Mouse (Mus musculus) heart, embryonic 11.5 days (tissue): ENCODE measurements around the gene Kctd19. TPM values are rescaled to one million over a fixed set of nuclear protein-coding genes. Genes with fewer than 3 reads are reported as not detected.

ENCODE experiments used
- ATAC-seq: fragments of 200-750 bp; cut with Nextera tagmentation; replicated peaks from 2 replicates; pipeline ENCODE4 v1.8.0; 2017; ENCODE audit warnings: moderate library complexity; ENCODE audit not compliant: insufficient number of reproducible peaks, low FRiP score, low TSS enrichment
- H3K27ac ChIP-seq: fragments of 300-500 bp; sonication (generic); 2 replicates; pipeline ENCODE4 v1.5.1; 2014; ENCODE audit warnings: mild to moderate bottlenecking, low read depth, low read length
- H3K27me3 ChIP-seq: fragments of 300-500 bp; sonication (generic); 2 replicates; pipeline ENCODE4 v1.6.1; 2014; ENCODE audit warnings: mild to moderate bottlenecking, low read length, mixed read lengths; ENCODE audit not compliant: control insufficient read depth, insufficient read depth
- H3K36me3 ChIP-seq: fragments of 300-500 bp; sonication (generic); 2 replicates; pipeline ENCODE4 v1.6.1; 2014; ENCODE audit warnings: mild to moderate bottlenecking, low read length, moderate library complexity, mixed read lengths; ENCODE audit not compliant: control insufficient read depth, insufficient read depth
- H3K4me1 ChIP-seq: fragments of 300-500 bp; sonication (generic); 2 replicates; pipeline ENCODE4 v1.6.1; 2014; ENCODE audit warnings: low read length; ENCODE audit not compliant: control insufficient read depth, insufficient read depth
- H3K4me2 ChIP-seq: fragments of 300-500 bp; sonication (generic); 2 replicates; pipeline ENCODE4 v1.6.1; 2014; ENCODE audit warnings: mild to moderate bottlenecking, moderate library complexity
- H3K4me3 ChIP-seq: fragments of 300-500 bp; sonication (generic); 2 replicates; pipeline ENCODE4 v1.5.1; 2014; ENCODE audit warnings: low read depth, low read length
- H3K9ac ChIP-seq: fragments of 300-500 bp; sonication (generic); 2 replicates; pipeline ENCODE4 v1.6.1; 2014; ENCODE audit warnings: mild to moderate bottlenecking, low read depth, low read length, moderate library complexity
- H3K9me3 ChIP-seq: fragments of 300-500 bp; sonication (generic); replicated peaks from 2 replicates; pipeline ENCODE4 v1.6.1; 2016; ENCODE audit warnings: low read length; ENCODE audit not compliant: control insufficient read depth
- WGBS: fragments of 180-500 bp; shearing (Covaris S2); extraction: QIAGEN DNeasy Blood & Tissue Kit; methylation state at CpG from one replicate; pipeline ENCODE4 v1.1.7; 2014; ENCODE audit not compliant: insufficient replicate concordance; 5-methylcytosine and 5-hydroxymethylcytosine counted together
- polyA plus RNA-seq: library from polyadenylated mRNA; unstranded; fragments of >200 nt; fragmentation: Nextera tagmentation; extraction: Ambion mirVana; gene quantifications from 2 replicates; pipeline ENCODE4 v1.2.1, GENCODE M21; 2014

The Kctd19 gene
- polyA plus RNA-seq, 1 experiment from 2014 or later: not detected

DNA sequence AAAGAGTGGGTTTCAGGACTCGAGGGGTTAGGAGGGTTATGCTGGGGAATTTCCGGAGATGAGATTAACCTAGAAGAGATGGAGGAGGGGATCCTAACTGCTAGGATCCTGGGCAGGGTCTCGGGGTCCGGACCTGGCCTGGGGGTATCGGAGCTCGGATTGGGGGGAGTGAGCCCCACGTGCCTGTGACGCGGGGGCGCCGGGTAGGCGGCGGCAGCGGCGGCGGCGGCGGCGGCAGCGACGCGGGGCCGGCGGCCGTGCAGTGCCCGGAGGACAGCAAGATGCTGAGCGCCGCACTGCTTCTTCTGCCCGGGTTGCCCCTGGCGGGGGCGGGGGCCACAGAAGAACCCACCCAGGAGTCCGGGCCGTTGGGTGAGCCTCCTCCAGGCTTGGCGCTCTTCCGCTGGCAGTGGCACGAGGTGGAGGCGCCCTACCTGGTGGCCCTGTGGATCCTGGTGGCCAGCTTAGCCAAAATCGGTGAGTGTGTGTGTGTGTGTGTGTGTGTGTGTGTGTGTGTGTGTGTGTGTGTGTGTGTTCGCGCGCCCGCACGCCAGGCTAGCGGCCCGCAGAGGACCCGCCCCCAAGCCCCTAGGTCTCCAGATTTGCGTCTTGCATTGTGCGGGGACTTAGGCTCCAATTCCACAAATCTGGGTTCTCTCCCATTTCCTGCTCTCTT is 64.1 kb downstream of the Kctd19 start:
- Histone ChIP-seq H3K27me3 (no peaks in the 10 kb centered on the region), H3K9ac (peak overlapping the region; percentile 72), H3K27ac (no peak overlapping the region), H3K4me3 (peak overlapping the region; percentile 78), H3K36me3 (no peaks in the 10 kb centered on the region), H3K4me1 (peaks cover 33% of the 10 kb centered on the region), H3K4me2 (peak overlapping the region; percentile 98), H3K9me3 (no peaks in the 10 kb centered on the region)
- no peak for ATAC-seq
- WGBS: under 1% methylated on average over 42 of the region's 48 CpGs

DNA sequence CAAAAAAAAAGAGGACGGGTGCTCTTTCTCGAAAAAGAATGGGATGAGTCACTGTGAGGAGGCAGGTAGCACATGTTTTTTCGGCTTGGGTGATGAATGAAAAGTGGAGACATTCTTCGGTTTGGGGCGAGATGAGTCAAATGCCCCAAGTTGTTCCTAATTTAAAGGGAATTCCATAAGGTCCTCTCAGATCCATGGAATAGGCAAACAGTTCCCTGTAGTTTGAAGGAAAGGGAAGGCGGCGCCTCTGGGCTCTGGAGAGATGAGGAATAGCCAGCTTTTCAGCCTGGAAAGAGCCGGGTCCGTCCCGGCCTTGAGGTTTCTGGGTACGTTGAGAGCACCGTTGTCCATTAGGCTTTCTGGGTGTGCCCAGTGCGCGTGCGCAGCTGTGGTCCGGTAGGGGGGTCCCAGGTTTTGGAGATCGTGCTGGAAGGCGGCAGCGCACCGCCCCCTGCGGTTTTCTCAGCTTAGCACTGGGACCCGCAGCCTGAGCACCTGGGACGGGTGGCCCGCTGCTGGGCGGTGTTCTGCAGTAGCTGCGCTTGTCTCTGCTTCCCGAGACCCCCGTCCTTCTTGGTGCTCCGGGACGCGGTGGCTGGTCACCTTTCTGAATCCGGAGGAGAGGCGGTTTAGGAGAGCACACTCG is 64.7 kb downstream of the Kctd19 start, which contains the start of gene Slc9a5:
Slc9a5 (plus strand) TSS at position 394 of the 646 bp plus-strand sequence.
- Histone ChIP-seq H3K36me3 (no peaks in the 10 kb centered on the region), H3K4me3 (peak within 1 kb of the TSS; percentile 78), H3K9me3 (no peaks in the 10 kb centered on the region), H3K4me2 (peak within 1 kb of the TSS; percentile 98), H3K27me3 (no peaks in the 10 kb centered on the region), H3K27ac (peak within 1 kb of the TSS; percentile 91), H3K4me1 (peaks cover 35% of the 10 kb centered on the region), H3K9ac (peak within 1 kb of the TSS; percentile 82)
- ATAC-seq: no peak
- 1% methylated on average over 34 of the region's 34 CpGs for WGBS

DNA sequence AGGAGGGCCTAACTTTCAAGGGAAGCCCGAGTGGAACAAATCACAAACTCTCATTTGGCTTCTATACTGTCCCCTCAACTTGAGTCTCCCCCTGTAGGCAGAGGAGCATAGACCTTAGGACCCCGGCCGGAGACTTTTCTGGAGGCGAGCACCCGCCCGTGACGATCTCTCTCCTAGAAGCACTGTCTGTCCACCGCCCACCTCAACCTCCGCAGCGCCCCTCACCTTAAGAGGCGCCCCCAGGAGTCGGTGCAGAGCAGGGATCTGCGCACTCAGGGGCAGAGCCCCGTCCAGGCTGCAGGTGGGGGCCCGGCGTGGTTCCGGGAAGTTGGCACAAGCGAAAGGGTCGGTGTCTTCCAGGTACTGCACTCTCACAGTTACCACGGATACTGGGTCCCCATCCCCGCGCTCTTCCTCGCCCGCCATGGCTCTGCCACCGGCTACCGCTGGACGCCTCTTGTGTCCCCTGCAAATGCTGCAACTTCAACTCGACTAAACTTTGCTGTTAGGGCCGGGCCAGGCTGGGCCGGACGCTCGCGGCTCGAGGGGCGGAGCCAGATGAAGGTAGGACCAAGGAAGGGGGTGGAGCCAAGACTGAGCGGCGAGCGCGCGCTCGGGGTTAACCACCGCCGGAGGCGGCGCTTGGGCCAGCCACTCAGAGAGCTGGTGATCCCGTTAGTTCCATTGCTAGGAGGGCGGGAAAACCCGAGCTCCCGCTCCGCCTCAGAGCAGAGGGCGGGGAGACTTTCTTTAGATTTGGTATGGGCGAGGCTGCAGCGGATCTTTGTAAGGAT is 65.7 kb downstream of the Kctd19 start, which contains the start of gene Fhod1:
Fhod1 (minus strand) TSS at position 526 of the 794 bp plus-strand sequence.
- WGBS: under 1% methylated on average over 53 of the region's 53 CpGs
- Histone ChIP-seq H3K4me2 (peak within 1 kb of the TSS; percentile 98), H3K9ac (peak within 1 kb of the TSS; percentile 82), H3K36me3 (no peaks in the 10 kb centered on the region), H3K27me3 (no peaks in the 10 kb centered on the region), H3K4me3 (peak within 1 kb of the TSS; percentile 78), H3K9me3 (no peaks in the 10 kb centered on the region), H3K4me1 (peaks cover 37% of the 10 kb centered on the region), H3K27ac (peak within 1 kb of the TSS; percentile 91)
- ATAC-seq: peak; percentile 84

DNA sequence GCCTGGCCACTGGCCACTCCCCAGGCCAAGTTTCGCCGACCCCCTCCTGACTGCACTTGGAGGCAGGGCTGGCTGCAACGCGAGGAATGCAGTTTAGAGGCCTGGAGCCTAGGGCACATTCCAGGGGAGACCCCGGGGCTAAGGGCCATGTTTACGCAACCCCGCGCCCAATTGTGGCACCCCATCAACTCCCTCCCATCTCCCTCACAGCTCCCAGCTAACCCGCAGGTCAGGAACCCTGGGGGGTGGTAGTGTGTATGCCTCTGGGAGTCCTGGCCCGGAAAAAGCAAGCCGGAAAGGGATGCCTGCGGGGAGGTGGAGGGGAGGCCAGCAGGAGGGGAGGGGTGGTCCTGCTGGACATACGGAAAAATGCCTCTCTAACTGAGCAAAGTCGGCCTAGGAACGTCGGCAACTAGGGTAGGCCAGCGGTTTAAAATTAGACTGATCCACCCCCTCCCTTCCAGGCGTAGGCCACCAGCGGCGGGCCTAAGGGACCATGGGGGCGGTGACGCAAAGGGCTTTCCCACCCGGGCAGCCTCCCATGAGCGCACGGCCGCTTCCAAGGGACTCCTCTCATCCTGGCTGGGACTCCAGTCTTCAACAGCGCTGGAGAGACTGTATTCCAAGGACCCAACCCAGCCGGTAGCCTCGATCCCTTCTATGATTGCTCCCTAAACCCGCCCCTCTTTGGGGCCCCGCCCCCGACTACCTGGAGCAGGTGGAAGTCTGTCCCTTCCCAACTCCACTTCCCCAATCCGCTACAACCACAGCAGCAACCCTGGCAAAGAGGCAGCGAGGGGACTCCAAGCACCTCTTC is 66.5 kb downstream of the Kctd19 start:
- H3K9me3 ChIP-seq: no peaks in the 10 kb centered on the region
- peak; percentile 31; the same call in 1 of the 2 replicates for ATAC-seq
- peak overlapping the region; percentile 78 for H3K4me3 ChIP-seq
- peak overlapping the region; percentile 91 for H3K27ac ChIP-seq
- no peaks in the 10 kb centered on the region for H3K36me3 ChIP-seq
- H3K4me2 ChIP-seq: peak overlapping the region; percentile 98
- H3K4me1 ChIP-seq: peaks cover 37% of the 10 kb centered on the region
- no peaks in the 10 kb centered on the region for H3K27me3 ChIP-seq
- 1% methylated on average over 33 of the region's 34 CpGs for WGBS
- peak overlapping the region; percentile 82 for H3K9ac ChIP-seq

DNA sequence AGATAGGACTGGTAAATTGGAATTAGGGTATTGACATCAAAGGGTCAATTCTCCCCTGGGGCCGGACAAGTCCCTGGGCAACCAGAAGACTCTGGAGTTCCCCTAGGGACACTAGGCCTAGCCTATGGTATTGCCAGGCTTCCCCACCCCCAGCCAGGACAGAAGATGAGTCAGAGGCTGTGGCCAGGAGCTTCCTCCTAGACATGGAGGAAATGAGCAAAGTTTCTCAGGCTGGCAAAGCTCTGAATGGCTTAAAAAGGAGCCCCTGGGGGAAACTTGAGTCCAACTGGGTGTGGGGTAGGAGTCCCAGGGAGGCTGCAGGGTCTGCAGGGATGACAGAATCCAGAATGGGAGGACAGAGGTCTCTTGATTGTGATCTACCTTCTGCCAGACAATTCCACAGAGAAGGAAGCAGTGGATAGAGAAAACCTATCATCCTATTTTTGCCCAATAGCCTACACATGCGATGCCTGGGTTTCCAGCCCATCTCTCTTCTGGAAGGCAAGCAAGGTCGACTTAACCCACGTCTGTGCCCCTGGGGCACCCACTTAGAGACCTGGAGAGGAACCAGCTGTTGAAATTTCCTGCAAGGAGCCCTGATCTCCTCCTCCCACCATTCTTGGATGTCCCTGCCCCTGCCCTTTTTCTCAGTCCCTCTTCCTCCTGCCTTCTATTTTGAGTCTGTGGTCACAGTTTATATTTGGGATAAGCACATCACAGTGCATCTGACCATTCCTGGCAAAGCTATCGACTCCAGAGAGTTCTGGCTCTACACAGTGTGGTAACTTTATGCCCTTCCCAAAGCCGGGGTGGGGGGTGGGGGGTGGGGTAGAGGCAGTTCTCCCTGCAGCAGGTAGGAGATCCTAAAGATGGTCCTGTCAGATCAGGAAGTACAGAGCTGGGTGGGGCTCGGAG is 68.0 kb downstream of the Kctd19 start:
- Histone ChIP-seq H3K9ac (no peak overlapping the region), H3K4me3 (peak overlapping the region; percentile 78; the same call in 1 of the 2 replicates), H3K27me3 (no peaks in the 10 kb centered on the region), H3K27ac (no peak overlapping the region), H3K9me3 (no peaks in the 10 kb centered on the region), H3K4me2 (peak overlapping the region; percentile 98), H3K4me1 (peaks cover 47% of the 10 kb centered on the region), H3K36me3 (no peaks in the 10 kb centered on the region)
- WGBS: 35% methylated on average over 7 of the region's 7 CpGs
- no peak for ATAC-seq

DNA sequence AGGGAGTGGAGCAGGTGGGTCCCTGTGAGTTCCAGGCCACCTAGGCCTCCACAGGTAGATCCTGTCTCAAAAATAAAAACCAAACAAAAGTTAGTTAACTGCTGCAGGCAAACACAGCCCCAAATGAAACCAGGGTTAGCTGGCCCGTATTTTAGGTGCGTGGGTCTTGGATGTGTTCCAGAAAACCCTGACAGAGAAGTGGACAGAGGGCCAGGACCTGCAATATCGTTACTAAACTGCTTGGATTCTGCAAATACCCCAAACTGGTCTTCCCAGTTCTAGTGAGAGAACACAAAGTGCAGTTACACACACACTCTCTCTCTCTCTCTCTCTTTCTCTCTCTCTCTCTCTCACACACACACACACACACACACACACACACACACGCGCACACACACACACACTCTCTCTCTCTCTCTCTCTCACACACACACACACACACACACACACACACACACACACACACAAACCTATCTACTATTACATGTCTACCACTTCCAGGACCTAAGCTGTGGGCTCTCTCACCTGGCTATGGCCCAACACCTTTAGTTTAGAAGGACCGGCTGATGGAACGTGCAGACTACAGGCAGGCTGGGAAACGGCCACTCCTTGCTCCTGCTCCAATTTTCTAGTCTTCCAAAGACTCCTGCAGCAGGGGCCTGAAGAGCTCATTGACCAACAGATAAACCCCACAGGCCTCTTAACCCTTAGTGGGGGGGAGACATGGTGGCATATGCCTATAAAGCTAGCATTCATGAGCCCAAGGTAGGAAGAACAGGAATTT is 69.3 kb downstream of the Kctd19 start:
- H3K4me3 ChIP-seq: no peak overlapping the region
- H3K4me2 ChIP-seq: no peak overlapping the region
- ATAC-seq: no peak
- H3K9me3 ChIP-seq: no peaks in the 10 kb centered on the region
- H3K36me3 ChIP-seq: no peaks in the 10 kb centered on the region
- no peak overlapping the region for H3K27ac ChIP-seq
- H3K4me1 ChIP-seq: peaks cover 51% of the 10 kb centered on the region
- 44% methylated on average over 6 of the region's 8 CpGs for WGBS
- H3K9ac ChIP-seq: no peak overlapping the region
- no peaks in the 10 kb centered on the region for H3K27me3 ChIP-seq

DNA sequence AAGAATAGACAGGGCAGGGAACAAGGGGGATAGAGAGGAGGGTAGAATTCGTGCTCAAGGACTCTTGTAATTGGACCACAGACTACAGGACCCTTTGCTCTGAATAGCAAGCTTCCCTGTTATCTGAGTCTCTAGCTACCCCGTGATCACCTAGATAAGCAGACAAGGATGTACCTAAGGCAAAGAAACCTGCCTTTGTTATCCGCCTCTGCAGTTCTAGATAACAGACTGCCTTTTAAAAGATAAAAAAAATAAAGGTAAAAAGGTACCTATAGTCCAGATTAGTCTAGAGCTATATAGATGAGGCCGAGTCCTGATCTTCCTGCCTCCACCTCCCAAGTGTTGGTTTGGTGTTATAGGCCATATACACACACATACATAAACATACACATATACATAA is 70.5 kb downstream of the Kctd19 start:
- Histone ChIP-seq H3K4me3 (no peak overlapping the region), H3K4me1 (peaks cover 59% of the 10 kb centered on the region), H3K27me3 (no peaks in the 10 kb centered on the region), H3K9ac (no peak overlapping the region), H3K36me3 (peaks cover 5% of the 10 kb centered on the region), H3K9me3 (no peaks in the 10 kb centered on the region), H3K4me2 (no peak overlapping the region), H3K27ac (no peak overlapping the region)
- 68% methylated on average over 4 of the region's 4 CpGs for WGBS
- no peak for ATAC-seq
